8 mouse cellular contexts compared by ENCODE assay signal in the genomic region with DNA sequence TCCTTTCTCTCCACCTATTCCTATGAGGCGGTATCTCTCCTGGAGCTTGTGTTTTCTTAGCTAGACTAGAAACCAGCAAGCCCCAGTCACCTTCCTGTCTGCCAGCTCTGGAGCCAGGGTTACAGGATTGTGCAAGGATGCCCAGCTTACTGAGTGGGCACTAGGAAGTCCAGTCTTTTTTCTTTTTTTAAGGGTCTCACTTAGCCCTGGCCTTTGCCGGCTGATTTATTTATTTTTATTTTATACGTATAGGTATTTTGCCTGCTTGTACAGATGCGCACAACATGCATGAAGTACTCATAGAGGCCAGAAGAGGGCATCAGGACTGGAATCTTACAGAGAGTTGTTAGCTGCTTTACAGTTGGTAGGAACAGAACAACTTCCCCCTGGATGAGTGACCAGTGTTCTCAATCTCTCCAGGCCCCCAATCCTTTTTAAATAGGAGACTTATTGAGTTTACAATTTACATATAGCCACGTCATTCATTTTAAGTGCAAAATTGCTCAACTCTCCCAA. TPM values are rescaled to one million over a fixed set of nuclear protein-coding genes. Genes with fewer than 3 reads are reported as not detected.
DNase-seq lines count a peak whose midpoint lies in the region; ATAC-seq lines count a peak whose summit lies in the region.

No protein-coding gene starts in this region.

- peak; percentile 34 to 56 for DNase-seq in cerebellum, adult 18-20 months
- DNase-seq in cerebellum, adult 8-10 months, result no peak
- DNase-seq in midbrain, embryonic 11.5 days (ENCODE audit: low spot score, missing footprints), result peak; percentile 88
- DNase-seq in kidney, postnatal 25 days, result peak; percentile 55 to 70
- no peak for DNase-seq in testis, postnatal 14 days (ENCODE audit: low spot score)

- H3K4me1 ChIP-seq in midbrain, embryonic 11.5 days (ENCODE audit: control insufficient read depth, insufficient read depth, low read length), result peaks cover 27% of the 10 kb centered on the region
- peaks cover 25% of the 10 kb centered on the region for H3K4me1 ChIP-seq in midbrain, embryonic 15.5 days

- H3K9me3 ChIP-seq in midbrain, embryonic 11.5 days (ENCODE audit: control insufficient read depth, low read length), result no peaks in the 10 kb centered on the region
- H3K9me3 ChIP-seq in midbrain, embryonic 15.5 days, result no peaks in the 10 kb centered on the region

- WGBS in midbrain, embryonic 11.5 days, result 6% methylated on average over 5 of the region's 5 CpGs
- WGBS in midbrain, embryonic 15.5 days, result 10% methylated on average over 5 of the region's 5 CpGs
- WGBS in macrophage (ENCODE audit: missing documents), result 0% methylated on average over 5 of the region's 5 CpGs

- H3K36me3 ChIP-seq in midbrain, embryonic 11.5 days (ENCODE audit: control insufficient read depth, insufficient read depth, low read length), result no peaks in the 10 kb centered on the region
- peaks cover 2% of the 10 kb centered on the region; the same call in 1 of the 2 replicates for H3K36me3 ChIP-seq in midbrain, embryonic 15.5 days (replicated peaks)
- peaks cover 9% of the 10 kb centered on the region; the same call in 1 of the 2 replicates for H3K36me3 ChIP-seq in macrophage (ENCODE audit: inconsistent target)

- H3K4me2 ChIP-seq in midbrain, embryonic 11.5 days, result no peak overlapping the region
- H3K4me2 ChIP-seq in midbrain, embryonic 15.5 days, result no peak overlapping the region

- peaks cover 31% of the 10 kb centered on the region for H3K79me2 ChIP-seq in macrophage (ENCODE audit: inconsistent target)

- no peak overlapping the region for H3K27ac ChIP-seq in midbrain, embryonic 11.5 days (ENCODE audit: low read depth, low read length)
- no peak overlapping the region for H3K27ac ChIP-seq in midbrain, embryonic 15.5 days
- peak overlapping the region; percentile 99 for H3K27ac ChIP-seq in macrophage

- ATAC-seq in midbrain, embryonic 11.5 days (ENCODE audit: low FRiP score), result no peak
- ATAC-seq in midbrain, embryonic 15.5 days (replicated peaks), result no peak
- ATAC-seq in erythroid progenitor cell, adult 5-6 weeks (replicated peaks; ENCODE audit: low FRiP score, poor library complexity, severe bottlenecking), result 0 out of 2 replicates have a peak, but pooled peaks have one; percentile 36

- no peak overlapping the region for H3K4me3 ChIP-seq in midbrain, embryonic 11.5 days (ENCODE audit: low read depth, low read length)
- no peak overlapping the region for H3K4me3 ChIP-seq in midbrain, embryonic 15.5 days
- no peak overlapping the region for H3K4me3 ChIP-seq in macrophage (ENCODE audit: inconsistent target)

- peaks cover 2% of the 10 kb centered on the region; the same call in 1 of the 2 replicates for H3K27me3 ChIP-seq in midbrain, embryonic 11.5 days (ENCODE audit: control insufficient read depth, insufficient read depth, low read length)
- peaks cover 18% of the 10 kb centered on the region for H3K27me3 ChIP-seq in midbrain, embryonic 15.5 days (replicated peaks)

- H3K9ac ChIP-seq in midbrain, embryonic 11.5 days (ENCODE audit: low read length), result no peak overlapping the region
- H3K9ac ChIP-seq in midbrain, embryonic 15.5 days, result no peak overlapping the region

RNA-seq across cellular contexts. Expression of a gene that starts 3.7 kb away (rescaled TPM):
- 221 and 236 TPM in 2 replicates for polyA plus RNA-seq in midbrain, embryonic 11.5 days (2014; fragmentation: Nextera tagmentation; extraction: Ambion mirVana)
- 110 and 112 TPM in 2 replicates for polyA plus RNA-seq in midbrain, embryonic 15.5 days (2015; fragmentation: Nextera tagmentation; extraction: Ambion mirVana)
- 21.3 and 37.7 TPM in 2 replicates for total RNA-seq in erythroid progenitor cell, adult 5-6 weeks (2015; ENCODE audit: low replicate concordance)
- total RNA-seq in erythroid progenitor cell, adult 5-6 weeks (2017; ENCODE audit: low replicate concordance), result 43.6 and 54.1 TPM in 2 replicates
- 10 to 100 TPM; 29.3 to 87.9 (median 60.7) TPM for total RNA-seq in macrophage (2018; cell fraction: chromatin; rRNA removed)
- 10 to 100 TPM; 30.9 to 47.9 (median 40.8) TPM for total RNA-seq in macrophage (2018; cell fraction: cytosol; rRNA removed)
- total RNA-seq in macrophage (2018; cell fraction: nucleus; rRNA removed), result 10 to 100 TPM; 20.8 to 65.4 (median 32.2) TPM
- 38.3 to 63.8 TPM (median 62.7 TPM) in 3 replicates for polyA plus RNA-seq in macrophage (2018)

RNA-seq across cellular contexts. Expression of a gene that starts 10.3 kb away (rescaled TPM):
- polyA plus RNA-seq in midbrain, embryonic 11.5 days (2014; fragmentation: Nextera tagmentation; extraction: Ambion mirVana), result 3.9 and 4.5 TPM in 2 replicates
- polyA plus RNA-seq in midbrain, embryonic 15.5 days (2015; fragmentation: Nextera tagmentation; extraction: Ambion mirVana), result 1.6 and 2.2 TPM in 2 replicates
- total RNA-seq in erythroid progenitor cell, adult 5-6 weeks (2015; ENCODE audit: low replicate concordance), result 4.0 TPM in 1 of 2 replicates, not detected in the other
- 0.64 TPM in 1 of 2 replicates, not detected in the other for total RNA-seq in erythroid progenitor cell, adult 5-6 weeks (2017; ENCODE audit: low replicate concordance)
- total RNA-seq in macrophage (2018; cell fraction: chromatin; rRNA removed), result 100 to 1,000 TPM in 5 of 26 experiments, 10 to 100 TPM in 21; 19.4 to 246 (median 86.4) TPM
- 100 to 1,000 TPM in 1 of 26 experiments, 10 to 100 TPM in 25; 25.7 to 105 (median 54.7) TPM for total RNA-seq in macrophage (2018; cell fraction: cytosol; rRNA removed)
- total RNA-seq in macrophage (2018; cell fraction: nucleus; rRNA removed), result 100 to 1,000 TPM in 5 of 26 experiments, 10 to 100 TPM in 21; 31.8 to 142 (median 70.6) TPM
- 24.2 to 70.3 TPM (median 28.8 TPM) in 3 replicates for polyA plus RNA-seq in macrophage (2018)

RNA-seq across cellular contexts. Expression of a gene that starts 17.4 kb away (rescaled TPM):
- polyA plus RNA-seq in midbrain, embryonic 11.5 days (2014; fragmentation: Nextera tagmentation; extraction: Ambion mirVana), result 66.2 and 75.4 TPM in 2 replicates
- 36.8 and 41.8 TPM in 2 replicates for polyA plus RNA-seq in midbrain, embryonic 15.5 days (2015; fragmentation: Nextera tagmentation; extraction: Ambion mirVana)
- 10.5 and 24.7 TPM in 2 replicates for total RNA-seq in erythroid progenitor cell, adult 5-6 weeks (2015; ENCODE audit: low replicate concordance)
- 9.0 and 11.4 TPM in 2 replicates for total RNA-seq in erythroid progenitor cell, adult 5-6 weeks (2017; ENCODE audit: low replicate concordance)
- 100 to 1,000 TPM in 1 of 26 experiments, 10 to 100 TPM in 25; 12.1 to 101 (median 51.8) TPM for total RNA-seq in macrophage (2018; cell fraction: chromatin; rRNA removed)
- 10 to 100 TPM; 24.9 to 44.6 (median 33.0) TPM for total RNA-seq in macrophage (2018; cell fraction: cytosol; rRNA removed)
- total RNA-seq in macrophage (2018; cell fraction: nucleus; rRNA removed), result 10 to 100 TPM; 11.1 to 53.3 (median 29.8) TPM
- polyA plus RNA-seq in macrophage (2018), result 32.1 to 58.7 TPM (median 57.7 TPM) in 3 replicates

RNA-seq across cellular contexts. Expression of a gene that starts 30.8 kb away (rescaled TPM):
- 24.6 and 28.2 TPM in 2 replicates for polyA plus RNA-seq in midbrain, embryonic 11.5 days (2014; fragmentation: Nextera tagmentation; extraction: Ambion mirVana)
- polyA plus RNA-seq in midbrain, embryonic 15.5 days (2015; fragmentation: Nextera tagmentation; extraction: Ambion mirVana), result 22.4 and 29.1 TPM in 2 replicates
- 49.9 and 84.0 TPM in 2 replicates for total RNA-seq in erythroid progenitor cell, adult 5-6 weeks (2015; ENCODE audit: low replicate concordance)
- total RNA-seq in erythroid progenitor cell, adult 5-6 weeks (2017; ENCODE audit: low replicate concordance), result 40.2 and 70.5 TPM in 2 replicates
- 100 to 1,000 TPM in 8 of 26 experiments, 10 to 100 TPM in 18; 21.2 to 240 (median 86.4) TPM for total RNA-seq in macrophage (2018; cell fraction: chromatin; rRNA removed)
- 10 to 100 TPM; 14.1 to 43.3 (median 24.3) TPM for total RNA-seq in macrophage (2018; cell fraction: cytosol; rRNA removed)
- 100 to 1,000 TPM in 3 of 26 experiments, 10 to 100 TPM in 23; 23.7 to 144 (median 56.6) TPM for total RNA-seq in macrophage (2018; cell fraction: nucleus; rRNA removed)
- 20.2 to 23.6 TPM (median 22.9 TPM) in 3 replicates for polyA plus RNA-seq in macrophage (2018)

RNA-seq across cellular contexts. Expression of a gene that starts 54.2 kb away (rescaled TPM):
- 19.2 and 20.5 TPM in 2 replicates for polyA plus RNA-seq in midbrain, embryonic 11.5 days (2014; fragmentation: Nextera tagmentation; extraction: Ambion mirVana)
- polyA plus RNA-seq in midbrain, embryonic 15.5 days (2015; fragmentation: Nextera tagmentation; extraction: Ambion mirVana), result 16.8 and 22.6 TPM in 2 replicates
- not detected in 2 replicates for total RNA-seq in erythroid progenitor cell, adult 5-6 weeks (2015; ENCODE audit: low replicate concordance)
- total RNA-seq in erythroid progenitor cell, adult 5-6 weeks (2017; ENCODE audit: low replicate concordance), result not detected in 2 replicates
- 1 to 10 TPM in 11 of 26 experiments, under 1 TPM in 13, not detected in 2; 0.25 to 4.4 (median 0.90) TPM for total RNA-seq in macrophage (2018; cell fraction: chromatin; rRNA removed)
- total RNA-seq in macrophage (2018; cell fraction: cytosol; rRNA removed), result 10 to 100 TPM in 2 of 26 experiments, 1 to 10 TPM in 20, under 1 TPM in 4; 0.86 to 14.3 (median 2.7) TPM
- 10 to 100 TPM in 9 of 26 experiments, 1 to 10 TPM in 11, under 1 TPM in 6; 0.48 to 20.4 (median 5.9) TPM for total RNA-seq in macrophage (2018; cell fraction: nucleus; rRNA removed)
- polyA plus RNA-seq in macrophage (2018), result 0.49 to 1.1 TPM (median 0.70 TPM) in 3 replicates

Comparison
In these comparisons a context has a peak if more than half of its experiments do, and no peak if none do; other contexts are left out.
1. DNase-seq: peak in cerebellum, adult 18-20 months (2 of 2), midbrain, embryonic 11.5 days (single experiment) and kidney, postnatal 25 days (2 of 2); none in cerebellum, adult 8-10 months (single experiment) and testis, postnatal 14 days (single experiment).